Mouse (Mus musculus): ENCODE data around the gene Hpf1. TPM values are rescaled to one million over a fixed set of nuclear protein-coding genes. Genes with fewer than 3 reads are reported as not detected.
A peak's percentile ranks its signal among the peaks of the same experiment; 100 is the strongest.

Gene Hpf1
- total RNA-seq, 2 experiments from 2014 or later = 51.8 to 52.4 TPM

GRCm38 (mm10) chr8:60920176-60920575 lies 30.0 kb downstream of the Hpf1 start:
- no peak overlapping the region for H3K4me3 ChIP-seq
- no peak for TF ChIP-seq CTCF (conservative IDR thresholded peaks at IDR 0.05)
- no peak for DNase-seq (ENCODE audit: low spot score in 2 of 2)
- no peak overlapping the region for H3K27ac ChIP-seq

- DNase-seq (ENCODE audit: low spot score in 2 of 2) = no peak
- Histone ChIP-seq H3K4me3 (no peak overlapping the region), H3K27ac (no peak overlapping the region)
- peak; percentile 67 for TF ChIP-seq CTCF (conservative IDR thresholded peaks at IDR 0.05)
Observed at GRCm38 (mm10) chr8:60933617-60934016, 43.4 kb downstream of the Hpf1 start.

- no peak for TF ChIP-seq CTCF (conservative IDR thresholded peaks at IDR 0.05)
- H3K4me3 ChIP-seq = no peak overlapping the region
- no peak for DNase-seq (ENCODE audit: low spot score in 2 of 2)
- H3K27ac ChIP-seq = no peak overlapping the region
Observed at GRCm38 (mm10) chr8:60938717-60939424, 48.7 kb downstream of the Hpf1 start.

- DNase-seq (ENCODE audit: low spot score in 2 of 2) = no peak
- Histone ChIP-seq H3K4me3 (no peak overlapping the region), H3K27ac (no peak overlapping the region)
- peak; percentile 62 for TF ChIP-seq CTCF (conservative IDR thresholded peaks at IDR 0.05)
Observed at GRCm38 (mm10) chr8:60942867-60943266, 52.6 kb downstream of the Hpf1 start.

- no peak for TF ChIP-seq CTCF (conservative IDR thresholded peaks at IDR 0.05)
- H3K27ac ChIP-seq = no peak overlapping the region
- DNase-seq (ENCODE audit: low spot score in 2 of 2) = no peak
- H3K4me3 ChIP-seq = no peak overlapping the region
Observed at GRCm38 (mm10) chr8:60947503-60947902, 57.3 kb downstream of the Hpf1 start.

- DNase-seq (ENCODE audit: low spot score in 2 of 2) = peak in 1 of 2 experiments; percentile 13
- Histone ChIP-seq H3K27ac (no peak overlapping the region), H3K4me3 (no peak overlapping the region)
- no peak for TF ChIP-seq CTCF (conservative IDR thresholded peaks at IDR 0.05)
Observed at GRCm38 (mm10) chr8:60949859-60950258, 59.6 kb downstream of the Hpf1 start.

- no peak for DNase-seq (ENCODE audit: low spot score in 2 of 2)
- no peak for TF ChIP-seq CTCF (conservative IDR thresholded peaks at IDR 0.05)
- Histone ChIP-seq H3K4me3 (no peak overlapping the region), H3K27ac (no peak overlapping the region)
Observed at GRCm38 (mm10) chr8:60951271-60951670, 61.1 kb downstream of the Hpf1 start.

GRCm38 (mm10) chr8:60951757-60952156 lies 61.5 kb downstream of the Hpf1 start:
- DNase-seq (ENCODE audit: low spot score in 2 of 2) = no peak
- no peak for TF ChIP-seq CTCF (conservative IDR thresholded peaks at IDR 0.05)
- no peak overlapping the region for H3K4me3 ChIP-seq
- H3K27ac ChIP-seq = no peak overlapping the region

- no peak for TF ChIP-seq CTCF (conservative IDR thresholded peaks at IDR 0.05)
- H3K4me3 ChIP-seq = peak overlapping the region; percentile 61
- peak overlapping the region; percentile 46 for H3K27ac ChIP-seq
- DNase-seq (ENCODE audit: low spot score in 2 of 2) = no peak
Observed at GRCm38 (mm10) chr8:60952803-60953202, 62.6 kb downstream of the Hpf1 start.

GRCm38 (mm10) chr8:60954281-60955014 lies 64.2 kb downstream of the Hpf1 start:
- Histone ChIP-seq H3K27ac (peak overlapping the region; percentile 97), H3K4me3 (peak overlapping the region; percentile 61)
- no peak for TF ChIP-seq CTCF (conservative IDR thresholded peaks at IDR 0.05)
- peak; percentile 64 to 89 for DNase-seq (ENCODE audit: low spot score in 2 of 2)

- Histone ChIP-seq H3K27ac (no peak overlapping the region), H3K4me3 (no peak overlapping the region)
- DNase-seq (ENCODE audit: low spot score in 2 of 2) = no peak
- TF ChIP-seq CTCF (conservative IDR thresholded peaks at IDR 0.05) = no peak
Observed at GRCm38 (mm10) chr8:60956847-60957246, 66.6 kb downstream of the Hpf1 start.

Other genes starting within 250 kb of the Hpf1 start
- 100 to 1,000 TPM; 121 to 123 TPM for gene Clcn3, start 92.9 kb downstream of the Hpf1 start, total RNA-seq (2021)
- 10 to 100 TPM; 24.5 to 30.5 TPM for gene Nek1, start 102.8 kb downstream of the Hpf1 start, total RNA-seq (2021)

Data from layer of hippocampus, adult 2 months (tissue).